Mouse (Mus musculus): ENCODE measurements around the gene Tob1.

The Tob1 gene

DNA sequence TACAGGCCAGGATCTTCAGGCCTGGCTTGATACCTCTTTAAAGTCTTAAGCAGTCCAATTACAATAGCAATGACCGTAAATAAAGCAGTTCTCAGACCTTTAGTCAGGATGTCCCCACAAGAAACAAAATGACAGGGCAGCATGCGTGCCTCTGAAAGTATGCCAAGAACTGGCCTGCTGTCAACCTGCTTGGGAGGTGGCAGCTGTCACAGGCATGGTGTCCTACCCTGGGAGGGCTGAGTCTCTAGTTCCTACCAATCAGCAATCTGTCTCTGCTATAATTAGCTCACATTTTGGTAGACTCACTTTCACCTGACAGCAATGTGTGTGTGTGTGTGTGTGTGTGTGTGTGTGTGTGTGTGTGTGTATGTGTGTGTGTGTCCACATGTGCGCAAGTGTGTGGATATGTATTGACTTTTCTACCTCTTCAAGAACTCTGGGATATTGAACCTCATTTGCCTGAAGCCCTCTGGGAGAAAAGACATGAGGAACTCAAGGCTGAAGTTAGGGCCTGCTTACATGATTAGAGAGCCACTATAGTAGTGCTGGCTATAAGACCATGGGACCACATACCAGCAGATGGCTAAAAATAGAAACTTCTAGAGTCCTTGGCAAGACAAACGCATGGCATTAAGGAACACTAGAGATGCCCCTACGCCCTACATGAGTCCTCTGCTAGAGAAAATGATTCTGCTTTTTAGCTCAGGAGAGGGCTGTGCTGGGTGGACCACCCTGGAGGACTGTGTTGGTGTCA is 18.1 kb downstream of the Tob1 start:
- in situ Hi-C loops (cut with MboI, MseI): no loop called here

DNA sequence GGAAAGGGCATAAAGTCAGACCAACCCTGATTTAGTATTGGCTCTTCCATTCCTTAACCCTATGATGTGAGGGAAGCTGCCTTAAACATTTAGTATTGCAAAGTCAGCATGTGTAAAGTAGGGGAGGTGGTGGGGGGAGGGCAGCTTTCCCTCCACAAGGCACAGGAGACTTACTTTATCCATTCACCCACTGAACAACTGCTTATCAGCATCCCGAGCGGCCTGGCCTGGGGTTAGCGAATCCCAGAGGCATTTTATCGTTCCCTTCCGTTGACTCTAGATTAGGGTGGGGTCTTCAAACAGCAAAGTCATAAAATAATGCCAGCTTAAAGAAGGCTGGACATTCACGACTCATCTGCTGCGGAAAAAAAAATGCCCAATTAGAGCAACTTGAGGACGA is 19.0 kb downstream of the Tob1 start:
- in situ Hi-C loops (cut with MboI, MseI): no loop called here

DNA sequence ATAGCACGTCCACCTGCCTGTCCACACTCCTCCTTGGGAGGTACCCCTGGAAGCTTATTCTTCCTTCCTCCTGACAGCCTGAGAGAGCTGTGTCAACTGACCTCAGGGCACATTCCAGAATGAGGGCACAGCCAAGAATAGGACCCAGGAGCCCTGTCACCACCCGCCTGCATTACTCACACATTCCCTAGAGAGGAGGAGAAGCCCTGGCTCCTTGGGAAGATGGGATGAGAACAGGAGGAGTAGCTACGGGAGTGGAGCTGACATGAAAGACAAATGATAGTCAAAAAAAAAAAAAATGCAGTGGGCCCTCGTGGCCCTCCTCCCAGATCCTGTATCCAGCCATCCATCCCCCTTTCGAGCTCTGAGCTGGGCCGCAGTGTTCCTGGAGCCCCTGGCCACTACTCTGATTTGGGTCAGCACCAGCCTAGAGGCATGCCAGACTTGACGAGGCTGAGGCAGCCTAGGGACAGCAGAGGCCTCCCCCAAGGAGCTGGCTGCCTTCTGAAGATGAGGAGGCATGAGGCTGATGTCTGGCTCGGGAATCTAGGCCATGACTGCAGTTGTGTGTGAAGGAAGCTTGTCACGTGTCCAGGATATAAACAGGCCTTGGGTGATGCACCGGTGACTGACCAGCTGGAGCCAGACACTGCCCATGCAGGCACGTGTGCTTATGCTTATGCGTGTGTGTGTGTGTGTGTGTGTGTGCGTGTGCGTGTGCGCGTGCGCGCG is 20.7 kb downstream of the Tob1 start:
- in situ Hi-C loops (cut with MboI, MseI): no loop called here

DNA sequence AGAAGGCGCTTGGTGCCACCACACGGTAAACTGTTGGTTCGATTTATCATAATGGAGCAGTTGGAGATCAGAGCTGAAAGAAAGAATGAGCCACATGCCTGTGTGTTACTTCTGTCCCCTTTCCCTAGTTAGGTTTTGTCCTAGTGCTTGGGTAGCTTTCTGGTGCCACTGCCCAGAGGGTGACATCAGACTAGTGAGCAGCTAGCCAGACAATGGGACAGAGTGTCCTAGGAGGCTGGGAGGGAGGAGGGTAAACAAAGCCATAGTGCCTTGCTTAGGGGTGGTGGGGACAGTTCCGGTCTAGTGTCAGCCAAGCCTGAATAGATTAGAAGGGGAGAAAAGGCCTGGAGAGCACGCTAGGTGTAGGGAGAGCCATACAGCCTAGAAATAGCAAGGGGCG is 22.2 kb downstream of the Tob1 start:
- in situ Hi-C loops (cut with MboI, MseI): no loop called here

DNA sequence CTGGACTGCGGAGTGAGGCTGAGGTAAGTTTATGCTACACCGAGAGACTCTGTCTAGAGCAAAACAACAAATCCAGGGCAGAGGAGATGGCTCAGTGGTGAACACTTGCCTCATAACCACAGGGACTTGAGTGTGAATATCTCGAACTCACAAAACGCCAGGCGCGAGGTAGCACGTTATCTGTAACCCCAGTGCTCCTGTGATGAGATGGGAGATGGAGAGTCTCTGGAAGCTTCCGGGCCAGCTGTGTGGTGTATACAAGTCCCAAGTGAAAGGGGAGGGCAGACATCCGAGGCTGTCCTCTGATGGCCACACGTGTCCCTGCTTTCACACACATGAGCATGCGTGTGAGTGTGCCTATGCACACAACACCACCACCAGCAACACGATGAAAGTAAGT is 23.1 kb downstream of the Tob1 start:
- in situ Hi-C loops (cut with MboI, MseI): no loop called here

DNA sequence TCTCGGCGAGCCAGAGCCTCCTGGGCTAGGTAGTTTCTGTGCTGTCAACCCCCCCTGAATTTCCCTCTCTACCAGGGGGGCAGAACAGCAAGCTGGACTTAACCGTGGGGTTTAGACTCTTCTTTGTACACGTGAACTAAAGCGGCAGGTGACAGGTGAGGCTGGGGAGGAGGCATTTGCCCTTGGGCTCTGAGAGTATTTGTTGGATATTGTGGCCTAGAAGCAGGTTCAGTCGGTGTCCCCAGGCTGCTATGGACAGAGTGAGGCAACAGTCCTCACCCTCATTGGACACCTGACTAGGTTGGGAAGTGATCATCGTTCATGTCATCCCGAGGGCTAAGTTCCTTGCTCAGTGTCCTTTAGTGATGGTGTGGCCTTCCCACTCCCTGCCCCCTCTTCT is 23.6 kb downstream of the Tob1 start:
- in situ Hi-C loops (cut with MboI, MseI): no loop called here

DNA sequence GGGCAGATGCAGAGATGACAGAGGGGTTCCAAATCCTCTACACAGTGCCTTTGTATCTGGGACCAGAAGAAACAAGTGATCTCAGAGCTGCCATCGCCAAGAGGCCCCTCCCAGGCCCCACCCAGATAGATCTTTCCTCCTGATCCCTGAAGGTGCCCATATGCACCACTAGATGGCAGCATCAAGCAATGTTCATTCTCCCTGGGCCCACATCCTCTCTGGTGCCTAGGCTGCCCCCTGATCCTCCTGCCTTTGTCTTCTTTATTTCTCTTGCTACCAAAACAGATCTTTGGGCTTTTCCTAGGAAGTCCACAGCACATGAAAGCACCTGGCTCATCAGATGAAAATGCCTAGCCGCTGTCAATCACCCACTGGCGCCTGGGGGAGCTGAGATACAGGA is 24.8 kb downstream of the Tob1 start:
- in situ Hi-C loops (cut with MboI, MseI): no loop called here

DNA sequence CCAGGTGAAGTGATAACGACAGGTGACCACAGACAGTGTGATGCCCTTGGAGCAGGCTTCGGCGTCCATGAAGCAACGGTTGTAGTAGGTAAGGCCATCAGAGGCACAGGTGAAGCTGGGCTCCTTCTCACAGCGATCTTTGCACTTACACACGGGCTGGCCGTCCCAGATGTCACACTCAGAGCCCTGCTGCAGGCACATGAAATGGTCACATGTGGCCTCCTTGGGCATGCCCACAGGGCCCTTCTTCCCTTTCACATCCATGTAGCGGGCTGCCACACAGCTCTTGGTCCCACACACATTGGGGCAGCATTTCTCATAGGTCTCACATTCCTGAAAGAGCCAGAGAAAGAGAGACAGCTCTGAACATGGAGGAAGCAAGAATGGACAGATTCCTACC is 27.5 kb downstream of the Tob1 start:
- in situ Hi-C loops (cut with MboI, MseI): no loop called here

DNA sequence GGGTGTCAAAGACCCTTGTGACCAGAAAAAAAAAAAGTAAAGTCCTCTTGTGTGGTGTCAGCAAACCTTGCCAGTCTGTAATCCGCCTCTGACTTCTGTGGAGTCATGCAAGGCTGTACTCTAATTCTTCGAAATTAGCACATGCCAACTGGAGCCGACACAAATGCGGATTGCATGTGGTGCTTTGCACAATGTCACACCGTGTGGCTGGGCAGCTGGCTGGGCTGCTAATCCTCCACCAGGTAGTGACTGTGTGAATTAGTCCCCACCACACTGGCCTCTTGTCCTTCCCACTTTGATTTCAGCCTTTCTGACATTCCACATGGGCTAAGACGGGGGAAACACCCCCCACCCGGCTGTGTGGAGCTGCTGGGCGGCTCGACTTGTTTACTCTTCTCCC is 28.5 kb downstream of the Tob1 start:
- in situ Hi-C loops (cut with MboI, MseI): no loop called here

DNA sequence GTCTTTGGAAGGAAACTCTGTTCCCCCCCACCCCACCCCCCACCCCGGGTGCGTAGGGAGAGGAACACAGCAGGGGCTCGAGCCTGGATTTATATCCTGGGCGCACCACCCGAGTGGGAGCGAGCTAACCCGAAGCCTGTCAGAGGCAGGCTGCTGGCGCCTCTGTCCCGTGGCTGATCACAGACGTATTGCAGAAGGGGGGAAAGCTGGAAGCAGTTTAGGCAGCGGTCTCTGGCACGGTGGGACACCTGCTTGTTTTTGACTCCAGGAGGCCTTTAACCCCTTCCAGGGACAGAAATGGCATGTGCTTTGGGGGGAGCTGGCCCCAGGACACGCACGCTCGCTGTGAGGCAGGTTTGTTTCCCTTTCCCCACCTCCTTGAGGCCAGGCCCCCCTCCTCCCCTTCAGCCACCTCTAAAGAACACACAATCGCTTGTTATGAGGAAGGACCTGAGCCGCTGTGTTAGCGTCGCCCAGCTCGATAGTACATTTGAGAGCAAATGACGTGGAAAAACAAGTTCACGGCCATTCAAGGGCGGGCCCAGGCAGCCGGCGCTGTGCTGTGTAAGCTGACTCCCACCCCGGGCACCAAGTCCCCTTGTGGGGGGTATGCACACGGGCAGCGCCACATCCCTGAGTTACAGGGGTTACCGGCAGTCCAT is 31.6 kb downstream of the Tob1 start:
- in situ Hi-C loops (cut with MboI, MseI): no loop called here

DNA sequence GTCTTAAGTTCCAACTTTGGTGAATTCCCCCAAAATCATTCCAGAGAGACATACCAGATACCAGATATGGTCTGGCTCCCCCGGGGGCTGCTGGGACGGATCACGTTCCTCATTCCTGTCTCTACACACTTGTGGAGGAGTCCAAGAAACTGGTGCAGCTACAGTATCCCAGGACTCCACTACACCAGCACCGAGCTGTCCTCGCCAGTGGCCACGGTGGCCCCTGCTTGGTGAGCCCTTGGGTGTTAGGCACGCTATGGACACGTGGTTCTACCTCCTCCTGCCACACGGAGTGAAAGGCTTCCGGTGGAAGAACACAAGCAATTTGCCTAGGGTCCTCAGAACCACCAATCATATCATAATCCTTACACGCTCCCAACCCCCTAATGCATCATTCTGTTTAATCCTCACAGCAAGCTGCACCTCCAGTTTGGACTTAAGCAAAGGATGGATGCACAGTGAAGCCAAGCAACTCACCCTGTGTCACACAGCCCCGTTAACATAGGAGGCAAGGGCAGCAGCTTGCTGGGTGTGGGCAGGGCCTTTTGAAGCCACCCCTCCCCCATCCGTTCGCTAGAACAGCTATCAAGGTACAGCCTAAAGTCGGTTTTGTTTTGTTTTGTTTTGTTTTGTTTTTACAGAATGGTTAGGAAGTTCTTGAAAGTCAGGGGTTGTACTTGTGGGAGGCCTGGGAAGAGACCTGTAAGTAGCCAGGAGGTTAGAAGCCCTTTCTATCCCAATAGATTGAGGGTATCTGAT is 32.3 kb downstream of the Tob1 start:
- in situ Hi-C loops (cut with MboI, MseI): no loop called here

DNA sequence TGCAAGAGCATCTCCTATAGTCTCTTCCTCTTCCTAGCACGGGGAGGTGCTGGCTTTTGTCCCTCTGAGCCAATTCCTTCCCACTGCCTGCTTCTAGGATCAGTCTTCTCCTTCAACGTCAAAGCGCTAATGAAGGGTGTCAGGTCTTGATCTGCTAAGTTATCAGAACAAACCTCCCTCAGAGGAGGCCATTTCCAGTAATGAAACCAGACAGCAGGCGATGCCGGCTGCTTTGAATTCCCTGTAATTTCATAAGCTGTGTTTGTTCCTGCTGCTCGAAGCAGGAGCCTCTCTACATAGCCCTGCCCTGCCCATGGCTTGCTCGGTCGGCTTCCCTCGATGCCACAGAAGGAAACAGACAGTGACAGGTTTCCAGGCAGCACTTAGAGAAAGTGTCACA is 33.1 kb downstream of the Tob1 start:
- in situ Hi-C loops (cut with MboI, MseI): no loop called here

DNA sequence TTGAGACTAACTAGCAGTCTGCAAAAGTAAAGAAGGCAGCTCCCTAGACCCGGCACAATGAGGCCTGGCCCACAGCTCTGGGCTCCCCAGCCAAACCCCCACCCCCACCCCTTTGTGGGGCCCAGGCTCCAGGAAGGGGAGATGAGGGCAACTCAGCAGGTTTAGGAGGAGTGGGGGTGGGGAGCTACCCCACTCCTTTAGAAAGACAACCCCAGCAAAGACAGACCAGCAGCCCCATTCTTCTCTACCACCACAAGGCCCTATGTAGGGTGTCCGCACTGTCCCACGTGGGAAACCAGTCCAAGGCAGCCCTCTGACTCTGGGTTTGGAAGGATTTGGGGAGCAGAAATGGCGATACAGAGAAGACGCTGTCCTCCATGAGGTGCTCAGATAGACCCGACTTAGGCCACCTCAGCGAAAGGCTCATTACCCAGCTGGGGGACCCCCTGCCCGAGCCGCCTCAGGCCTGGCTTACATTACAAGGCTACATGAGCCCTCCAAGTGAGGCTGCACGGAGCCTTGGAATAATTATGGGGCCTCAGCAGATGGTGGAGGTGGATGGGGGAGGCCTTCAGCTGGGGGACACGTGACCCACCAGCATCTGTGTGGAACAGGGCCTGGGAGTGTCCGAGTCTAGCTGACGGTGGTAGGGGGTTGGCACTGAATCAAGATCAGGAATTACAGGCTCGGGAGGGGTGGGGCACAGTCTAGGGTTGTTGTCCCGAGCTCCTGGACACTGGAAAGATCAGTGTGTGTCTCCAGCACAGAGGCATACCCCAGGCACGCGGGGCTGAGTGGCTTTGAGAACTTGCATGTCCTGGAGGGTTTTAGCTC is 34.9 kb downstream of the Tob1 start, which contains the start of gene Wfikkn2:
TSS of gene Wfikkn2 (minus strand) at position 51 of the 834 bp plus-strand sequence.
- in situ Hi-C loops (cut with MboI, MseI): no loop called here

DNA sequence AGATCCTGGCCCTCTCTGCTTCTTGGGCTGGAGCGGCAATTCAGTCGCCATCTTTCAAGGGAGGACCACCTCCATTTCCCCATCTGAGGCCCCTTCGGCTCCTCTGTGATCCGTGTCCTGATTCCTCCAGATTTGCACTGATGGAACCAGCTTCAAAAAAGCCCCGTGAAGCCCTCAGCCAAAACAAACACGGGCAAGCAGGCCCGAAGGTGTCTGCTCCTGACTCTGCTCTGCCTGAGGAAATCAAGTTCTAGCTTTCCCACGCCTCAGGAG is 35.5 kb downstream of the Tob1 start:
- in situ Hi-C loops (cut with MboI, MseI): no loop called here

DNA sequence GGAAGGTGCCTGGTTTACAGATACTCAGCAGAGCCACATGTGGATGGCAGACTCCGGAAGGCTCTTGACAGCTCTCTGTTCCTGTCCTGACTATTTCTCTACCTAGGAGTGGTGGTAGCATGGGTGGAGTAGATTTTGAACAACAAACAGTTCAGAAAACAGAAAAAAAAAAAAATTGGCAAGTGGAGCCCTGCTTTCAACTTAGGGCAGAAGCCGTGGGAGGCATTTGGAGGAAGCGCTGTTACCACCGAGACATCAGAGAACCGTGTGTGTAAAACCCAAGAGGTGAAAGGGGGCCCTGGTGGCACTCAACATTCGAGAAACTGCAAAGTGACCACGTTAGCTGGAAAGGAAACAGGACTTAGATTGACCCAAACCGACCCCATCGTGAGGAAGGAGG is 41.9 kb downstream of the Tob1 start:
- in situ Hi-C loops (cut with MboI, MseI): no loop called here

DNA sequence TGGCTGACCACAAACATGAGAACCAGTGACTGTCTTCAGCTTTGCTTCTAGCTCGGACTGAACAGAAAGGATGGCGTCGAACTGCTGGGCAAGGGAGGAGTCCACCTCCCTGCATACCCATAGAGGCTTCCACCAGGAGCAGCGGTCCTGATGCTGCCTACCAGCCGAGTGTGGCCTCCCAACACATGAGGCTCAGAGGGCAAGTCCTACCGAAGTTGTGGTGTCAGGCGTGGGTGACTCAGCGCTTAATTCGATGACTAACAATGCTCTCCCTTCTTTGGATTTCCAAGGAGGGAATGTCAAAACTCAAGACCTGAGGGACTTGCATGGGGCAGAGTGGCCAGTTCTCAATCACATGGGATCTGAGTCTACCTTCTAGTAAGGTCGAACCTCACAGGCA is 42.4 kb downstream of the Tob1 start:
- in situ Hi-C loops (cut with MboI, MseI): no loop called here

DNA sequence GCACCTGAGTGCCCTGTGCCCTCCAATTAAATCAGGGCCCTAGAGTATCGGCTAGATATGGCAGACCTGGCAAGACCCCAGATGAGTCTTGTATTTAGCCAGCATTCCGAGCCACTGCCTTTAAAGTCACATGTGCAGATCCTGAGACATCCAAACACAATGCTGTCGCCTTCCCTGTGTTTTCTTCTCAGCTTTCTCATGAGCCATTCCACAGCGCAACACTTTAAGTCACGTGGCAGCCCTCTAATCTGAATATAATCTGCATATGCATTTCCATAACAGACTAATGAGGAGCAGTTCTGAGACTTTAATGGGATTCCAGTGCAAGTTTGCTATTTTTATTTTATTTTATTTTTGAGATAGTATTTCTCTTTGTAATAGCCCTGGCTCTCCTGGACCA is 44.5 kb downstream of the Tob1 start:
- in situ Hi-C loops (cut with MboI, MseI): no loop called here

DNA sequence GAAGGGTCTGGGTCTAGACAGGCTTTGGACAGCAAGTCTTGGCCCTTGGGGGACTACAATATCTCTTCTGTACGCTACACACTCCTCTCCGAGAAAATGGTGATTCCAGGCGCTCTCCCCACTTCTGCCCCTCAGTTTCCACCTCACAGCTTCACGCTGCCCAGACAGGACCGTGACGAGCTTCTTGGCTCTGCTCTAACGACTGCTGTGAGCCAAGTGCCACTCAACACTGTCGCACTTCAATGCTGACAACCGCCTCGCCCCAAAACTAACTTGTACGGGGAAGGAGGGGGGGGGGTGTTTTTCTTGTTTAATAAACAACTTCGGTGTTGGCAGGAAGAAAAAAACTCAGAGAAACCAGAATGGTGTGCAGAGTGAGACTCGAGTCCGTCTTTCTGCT is 46.7 kb downstream of the Tob1 start:
- in situ Hi-C loops (cut with MboI, MseI): no loop called here

DNA sequence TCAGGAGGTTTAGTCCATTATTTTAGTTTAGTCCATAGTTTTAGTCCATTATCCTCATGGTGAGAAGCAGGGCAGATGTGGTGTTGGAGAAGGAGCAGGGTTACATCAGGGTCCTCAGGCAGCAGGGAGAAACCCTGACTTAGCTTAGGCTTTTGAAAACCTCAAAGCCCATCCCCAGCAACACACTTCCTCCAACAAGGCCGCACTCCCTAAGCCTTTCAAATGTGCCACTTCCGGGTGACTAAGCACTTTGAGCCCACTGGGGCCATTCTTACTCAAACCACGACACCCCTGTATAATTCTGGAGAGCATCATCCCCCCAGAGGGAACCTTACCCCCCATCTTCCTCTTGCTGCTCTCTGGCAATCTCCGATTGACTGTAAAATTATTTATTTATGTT is 48.6 kb downstream of the Tob1 start:
- in situ Hi-C loops (cut with MboI, MseI): no loop called here

DNA sequence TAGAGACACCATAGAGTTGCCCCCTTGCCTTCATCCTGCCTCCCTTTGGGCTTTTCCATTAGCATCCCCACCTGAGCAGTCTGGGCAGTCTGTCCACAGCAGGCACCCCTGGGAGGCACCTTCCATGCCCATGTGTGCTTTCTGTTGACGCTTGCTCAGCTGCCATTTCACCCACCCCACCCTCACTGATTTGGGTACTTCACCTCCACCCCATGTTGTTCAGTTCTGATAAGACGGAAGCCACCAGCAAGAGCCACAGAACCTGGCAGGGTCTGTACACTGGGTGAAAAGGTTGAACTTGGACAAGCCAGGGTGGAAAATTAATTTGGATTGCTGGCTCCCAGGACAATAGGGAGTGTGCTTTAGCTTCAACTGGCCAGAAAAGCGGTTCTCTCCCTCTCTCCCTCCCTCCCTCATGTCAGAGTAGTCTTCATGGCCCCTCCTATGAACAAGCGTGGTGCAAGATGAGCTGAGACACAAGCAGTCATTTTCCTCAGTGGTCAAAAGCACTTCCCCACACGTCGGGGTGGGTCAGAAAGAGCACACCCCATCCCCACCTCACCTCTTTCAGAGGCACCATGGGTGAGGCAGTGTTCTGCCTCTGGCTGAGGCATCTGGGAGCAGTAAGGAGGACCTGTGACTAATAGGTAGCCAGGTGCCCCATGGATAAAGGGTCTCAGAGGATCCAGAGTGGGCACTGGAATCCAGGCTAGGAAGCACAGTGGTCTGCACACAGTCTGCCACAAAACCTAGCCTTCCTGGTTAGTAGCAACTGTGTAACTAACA is 50.5 kb downstream of the Tob1 start:
- in situ Hi-C loops (cut with MboI, MseI): no loop called here

Data from regulatory T cell (primary cell).